Mouse (Mus musculus) olfactory bulb, adult 2 months (tissue): ENCODE measurements around the gene Eya2.

Source experiments
- CTCF ChIP-seq: fragments of 200-500 bp; IDR thresholded peaks from 2 replicates; pipeline ENCODE4 v1.5.1; 2012; ENCODE audit warnings: low read depth, mild to moderate bottlenecking, low read length, moderate library complexity; ENCODE audit not compliant: insufficient read depth
- POLR2A ChIP-seq: fragments of 200-500 bp; IDR thresholded peaks from 2 replicates; pipeline ENCODE4 v1.6.1; 2012; ENCODE audit warnings: mild to moderate bottlenecking, low read depth, low read length, moderate library complexity; ENCODE audit not compliant: insufficient read depth

DNA sequence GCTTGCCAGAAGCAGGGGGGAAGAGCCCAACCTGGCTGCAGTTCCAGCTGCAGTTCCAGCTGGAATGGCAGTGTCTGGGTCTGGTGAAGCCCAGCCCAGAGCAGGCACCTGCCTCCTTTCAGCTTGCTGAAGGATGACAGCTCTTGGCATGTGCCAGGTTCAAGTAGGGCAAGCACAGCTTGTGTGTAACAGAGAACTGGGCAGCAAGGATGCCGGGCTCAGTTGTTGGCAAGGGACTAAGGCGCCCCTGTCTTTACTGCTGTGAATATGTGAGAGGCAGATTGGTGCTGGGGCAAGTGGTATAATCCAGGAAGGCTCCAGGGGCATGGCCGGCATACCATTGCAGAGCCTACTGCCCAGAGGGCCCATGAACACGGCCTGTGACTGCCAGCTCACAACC lies 11.3 kb upstream of the Eya2 start:
- TF ChIP-seq CTCF (no peak), POLR2A (no peak)
